Mouse (Mus musculus): ENCODE data around the gene Nebl. TPM values are rescaled to one million over a fixed set of nuclear protein-coding genes. Genes with fewer than 3 reads are reported as not detected.

The Nebl gene
- polyA plus RNA-seq, 1 experiment from 2014 or later, result 9.8 TPM

DNA sequence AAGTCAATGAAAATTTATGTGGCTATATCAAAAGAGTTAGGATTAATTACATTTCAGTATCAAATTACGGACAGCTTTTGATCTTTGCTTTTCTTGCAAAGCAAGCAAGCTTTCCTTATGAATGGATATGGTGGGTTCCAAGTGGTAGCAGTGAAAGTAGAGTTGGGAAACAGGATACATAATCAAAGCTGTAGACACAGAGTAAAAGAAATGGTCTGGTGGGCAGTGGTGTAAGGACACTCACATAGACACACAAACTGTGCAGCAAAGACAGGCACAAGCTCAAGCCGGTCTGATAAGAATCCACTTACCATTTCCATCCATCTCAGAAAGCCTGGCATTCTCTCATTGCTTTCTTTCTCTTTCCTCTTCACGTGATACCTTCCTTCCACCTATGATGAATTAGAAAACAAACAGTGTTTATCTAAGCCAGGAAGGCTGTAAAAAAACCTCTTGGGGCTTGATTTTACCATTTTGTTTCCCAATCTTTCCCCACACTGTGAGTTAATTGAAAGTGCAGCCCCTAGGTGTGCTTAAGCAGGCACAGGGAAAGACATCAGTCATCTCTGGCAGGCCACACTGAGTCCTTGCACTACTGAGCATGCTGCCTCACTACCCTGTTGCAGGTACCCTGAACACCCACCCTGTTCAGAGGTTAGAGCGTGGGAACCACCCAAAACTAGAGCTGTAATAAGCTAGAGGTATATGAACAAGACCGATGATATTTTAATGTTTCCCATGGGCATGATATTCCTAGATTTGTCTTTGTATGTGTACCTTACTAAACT, 205.3 kb downstream of the Nebl start:
- Histone ChIP-seq H3K9ac (no peak overlapping the region), H3K27me3 (replicated peaks) (no peaks in the 10 kb centered on the region), H3K4me2 (replicated peaks) (no peak overlapping the region), H3K27ac (no peak overlapping the region), H3K4me1 (peaks cover 18% of the 10 kb centered on the region), H3K4me3 (no peak overlapping the region), H3K36me3 (no peaks in the 10 kb centered on the region), H3K9me3 (no peaks in the 10 kb centered on the region)
- 72% methylated on average over 5 of the region's 5 CpGs for WGBS
- 0 out of 2 replicates have a peak, but pooled peaks have one; percentile 52 for ATAC-seq (ENCODE audit: low FRiP score, low read depth)

DNA sequence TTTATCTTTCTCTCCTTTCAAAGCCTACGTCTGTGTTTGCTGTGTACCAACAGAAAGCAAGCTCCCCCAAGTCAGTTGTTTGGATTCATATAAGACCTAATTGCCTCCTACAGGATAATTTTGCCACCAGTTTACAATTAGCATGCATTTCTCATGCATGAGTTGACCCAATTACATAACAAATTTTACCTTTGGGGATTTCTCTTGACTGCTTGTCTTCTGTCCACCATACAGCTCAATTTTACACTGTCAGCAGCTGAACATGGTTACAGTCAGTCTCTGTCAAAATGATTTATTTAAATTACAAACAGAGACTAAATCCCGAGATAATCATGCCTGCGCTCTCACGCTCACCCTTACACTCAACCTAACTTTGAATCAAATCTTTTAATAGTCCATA, 206.1 kb downstream of the Nebl start:
- ATAC-seq (ENCODE audit: low FRiP score, low read depth), result 0 out of 2 replicates have a peak, but pooled peaks have one; percentile 65

DNA sequence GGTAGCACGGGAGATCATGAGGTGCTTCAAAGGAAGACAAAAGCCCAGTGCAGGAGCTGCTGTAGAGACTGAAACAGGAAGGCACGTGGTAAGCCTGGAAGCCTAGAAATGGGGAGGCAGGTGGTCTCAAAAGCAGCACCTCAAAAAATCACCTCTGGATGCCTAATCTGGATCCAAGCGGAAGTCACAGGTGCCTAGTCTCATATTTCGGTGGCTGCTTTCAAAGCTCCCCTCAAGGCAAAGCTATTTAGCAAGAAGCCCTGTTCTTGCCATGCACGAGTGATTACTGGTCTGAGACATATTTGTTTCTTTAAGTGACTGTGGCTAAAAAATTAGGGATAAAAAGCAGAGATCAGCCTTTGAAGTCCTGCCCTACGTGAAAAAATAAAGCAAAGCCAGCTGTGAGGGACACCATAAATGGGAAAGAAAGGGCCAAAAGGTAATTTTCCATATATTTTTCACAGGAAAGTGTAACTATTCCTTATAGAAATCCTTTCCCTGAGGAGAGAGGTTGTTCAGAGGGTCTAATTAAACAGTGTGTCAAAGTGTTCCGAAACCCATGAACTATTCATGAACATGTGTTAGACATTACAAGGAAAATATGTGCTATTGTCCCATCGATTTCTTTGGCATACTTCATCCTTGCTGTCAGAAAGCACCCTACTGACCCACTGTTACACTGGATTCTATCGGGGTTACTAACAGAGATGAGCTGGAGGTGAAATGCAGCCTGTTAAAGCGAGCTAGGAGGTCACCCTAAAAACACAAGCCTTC, 206.9 kb downstream of the Nebl start:
- Histone ChIP-seq H3K4me2 (replicated peaks) (no peak overlapping the region), H3K4me3 (no peak overlapping the region), H3K36me3 (no peaks in the 10 kb centered on the region), H3K27me3 (replicated peaks) (no peaks in the 10 kb centered on the region), H3K9ac (no peak overlapping the region), H3K9me3 (no peaks in the 10 kb centered on the region), H3K4me1 (peaks cover 18% of the 10 kb centered on the region), H3K27ac (no peak overlapping the region)
- WGBS, result 51% methylated on average over 10 of the region's 10 CpGs
- 0 out of 2 replicates have a peak, but pooled peaks have one; percentile 34 for ATAC-seq (ENCODE audit: low FRiP score, low read depth)

More for the DNA sequence above, 206.1 kb downstream of the Nebl start:
- Histone ChIP-seq H3K9ac (no peak overlapping the region), H3K9me3 (no peaks in the 10 kb centered on the region), H3K36me3 (no peaks in the 10 kb centered on the region), H3K27me3 (replicated peaks) (no peaks in the 10 kb centered on the region), H3K27ac (no peak overlapping the region), H3K4me2 (replicated peaks) (no peak overlapping the region), H3K4me3 (no peak overlapping the region), H3K4me1 (peaks cover 18% of the 10 kb centered on the region)
- 52% methylated on average over 4 of the region's 4 CpGs for WGBS

GRCm38 (mm10) chr2:17523791-17524190, 207.5 kb downstream of the Nebl start:
- Histone ChIP-seq H3K4me1 (peaks cover 18% of the 10 kb centered on the region), H3K36me3 (no peaks in the 10 kb centered on the region), H3K27me3 (replicated peaks) (no peaks in the 10 kb centered on the region), H3K4me2 (replicated peaks) (no peak overlapping the region), H3K9ac (no peak overlapping the region), H3K9me3 (no peaks in the 10 kb centered on the region), H3K4me3 (no peak overlapping the region), H3K27ac (no peak overlapping the region)
- WGBS, result 60% methylated on average over 4 of the region's 4 CpGs
- no peak for ATAC-seq (ENCODE audit: low FRiP score, low read depth)

- no peaks in the 10 kb centered on the region for H3K27me3 ChIP-seq (replicated peaks)
- H3K36me3 ChIP-seq, result no peaks in the 10 kb centered on the region
- no peak overlapping the region for H3K4me2 ChIP-seq (replicated peaks)
- no peaks in the 10 kb centered on the region for H3K9me3 ChIP-seq
- H3K4me3 ChIP-seq, result no peak overlapping the region
- no peaks in the 10 kb centered on the region for H3K4me1 ChIP-seq
- no peak for ATAC-seq (ENCODE audit: low FRiP score, low read depth)
- H3K9ac ChIP-seq, result no peak overlapping the region
- WGBS, result 75% methylated on average over 2 of the region's 2 CpGs
- H3K27ac ChIP-seq, result no peak overlapping the region
Observed at GRCm38 (mm10) chr2:17515686-17516085, 215.6 kb downstream of the Nebl start.

DNA sequence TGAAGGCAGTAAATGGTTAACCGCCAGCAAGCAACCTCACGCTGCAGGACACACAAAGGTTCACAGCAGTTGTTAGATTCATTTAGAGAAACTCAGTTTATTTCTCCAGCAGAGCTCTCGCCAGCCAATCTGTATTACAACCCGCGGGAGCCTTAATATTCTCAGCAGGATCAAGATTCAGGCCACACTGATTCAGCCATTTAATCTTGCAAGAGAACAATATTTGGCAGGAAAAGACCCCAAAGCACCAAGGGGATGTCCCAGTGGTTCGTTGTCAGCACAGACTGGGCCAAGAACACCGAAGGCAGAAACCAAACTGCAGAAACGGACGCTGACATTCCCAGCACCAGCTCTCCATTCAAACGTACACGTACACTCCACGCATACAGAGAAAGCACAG, 216.5 kb downstream of the Nebl start:
- Histone ChIP-seq H3K36me3 (no peaks in the 10 kb centered on the region), H3K9ac (no peak overlapping the region), H3K4me2 (replicated peaks) (peak overlapping the region; percentile 22; the same call in 1 of the 2 replicates), H3K27ac (no peak overlapping the region), H3K27me3 (replicated peaks) (no peaks in the 10 kb centered on the region), H3K4me1 (no peaks in the 10 kb centered on the region), H3K9me3 (no peaks in the 10 kb centered on the region), H3K4me3 (no peak overlapping the region)
- 40% methylated on average over 12 of the region's 12 CpGs for WGBS
- ATAC-seq (ENCODE audit: low FRiP score, low read depth), result no peak

DNA sequence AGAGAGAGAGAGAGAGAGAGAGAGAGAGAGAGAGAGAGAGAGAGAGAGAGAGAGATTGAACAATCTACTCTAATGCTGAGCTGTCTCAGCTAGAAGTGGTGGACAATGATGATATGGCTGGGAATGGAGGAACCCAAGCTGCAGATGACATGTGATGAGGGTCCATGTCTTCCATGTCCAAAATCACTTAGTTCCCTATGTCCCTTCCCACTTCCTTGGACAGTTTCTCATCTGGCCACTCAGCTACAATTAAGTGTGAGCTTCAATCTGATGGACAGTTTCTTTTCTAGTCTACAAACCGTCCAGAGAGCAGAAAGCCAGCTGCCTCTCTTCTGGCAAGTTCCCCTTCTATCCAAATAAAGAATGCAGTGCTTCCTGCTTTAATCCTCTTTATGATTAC, 221.3 kb downstream of the Nebl start:
- 47% methylated on average over 1 of the region's 1 CpGs for WGBS
- Histone ChIP-seq H3K4me2 (replicated peaks) (no peak overlapping the region), H3K36me3 (no peaks in the 10 kb centered on the region), H3K4me3 (no peak overlapping the region), H3K27ac (no peak overlapping the region), H3K27me3 (replicated peaks) (no peaks in the 10 kb centered on the region), H3K4me1 (no peaks in the 10 kb centered on the region), H3K9ac (no peak overlapping the region), H3K9me3 (no peaks in the 10 kb centered on the region; the same call in 1 of the 2 replicates)
- no peak for ATAC-seq (ENCODE audit: low FRiP score, low read depth)

- Histone ChIP-seq H3K27me3 (replicated peaks) (no peaks in the 10 kb centered on the region), H3K9me3 (no peaks in the 10 kb centered on the region; the same call in 1 of the 2 replicates), H3K27ac (no peak overlapping the region), H3K9ac (no peak overlapping the region), H3K4me1 (no peaks in the 10 kb centered on the region), H3K4me3 (no peak overlapping the region), H3K4me2 (replicated peaks) (no peak overlapping the region), H3K36me3 (no peaks in the 10 kb centered on the region)
- no peak for ATAC-seq (ENCODE audit: low FRiP score, low read depth)
- 74% methylated on average over 2 of the region's 2 CpGs for WGBS
Observed at GRCm38 (mm10) chr2:17507362-17507761, 223.9 kb downstream of the Nebl start.

- no peaks in the 10 kb centered on the region for H3K27me3 ChIP-seq (replicated peaks)
- WGBS, result 93% methylated on average over 6 of the region's 6 CpGs
- H3K4me2 ChIP-seq (replicated peaks), result no peak overlapping the region
- no peak overlapping the region for H3K27ac ChIP-seq
- no peak overlapping the region for H3K4me3 ChIP-seq
- no peaks in the 10 kb centered on the region for H3K4me1 ChIP-seq
- no peak for ATAC-seq (ENCODE audit: low FRiP score, low read depth)
- H3K36me3 ChIP-seq, result no peaks in the 10 kb centered on the region
- H3K9ac ChIP-seq, result no peak overlapping the region
- no peaks in the 10 kb centered on the region; the same call in 1 of the 2 replicates for H3K9me3 ChIP-seq
Observed at GRCm38 (mm10) chr2:17504115-17504774, 227.0 kb downstream of the Nebl start.

DNA sequence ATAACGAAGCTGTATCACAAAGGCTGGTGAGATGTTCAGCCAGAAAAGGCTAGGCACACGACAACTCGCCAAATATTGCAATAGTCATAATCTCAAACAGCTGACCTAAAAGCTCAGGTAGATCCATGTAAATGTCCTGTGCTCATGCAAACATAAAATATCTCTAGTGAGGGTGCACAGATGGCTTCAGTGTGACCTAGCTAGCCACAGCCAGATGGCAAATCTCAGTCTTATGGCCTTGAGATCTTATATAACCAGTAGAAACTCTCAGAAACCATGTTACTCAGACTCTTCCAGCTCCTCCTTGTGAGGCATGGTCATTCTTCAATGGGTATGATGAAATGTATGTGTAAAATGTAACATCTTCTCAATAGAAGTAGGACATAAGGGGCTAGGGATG, 230.2 kb downstream of the Nebl start:
- ATAC-seq (ENCODE audit: low FRiP score, low read depth), result no peak
- WGBS, result 90% methylated on average over 3 of the region's 3 CpGs
- Histone ChIP-seq H3K9me3 (no peaks in the 10 kb centered on the region; the same call in 1 of the 2 replicates), H3K27me3 (replicated peaks) (no peaks in the 10 kb centered on the region), H3K4me2 (replicated peaks) (no peak overlapping the region), H3K36me3 (no peaks in the 10 kb centered on the region), H3K4me3 (no peak overlapping the region), H3K27ac (no peak overlapping the region), H3K9ac (no peak overlapping the region), H3K4me1 (no peaks in the 10 kb centered on the region)

- WGBS, result 85% methylated on average over 6 of the region's 6 CpGs
- Histone ChIP-seq H3K4me1 (no peaks in the 10 kb centered on the region), H3K27me3 (replicated peaks) (no peaks in the 10 kb centered on the region), H3K4me3 (no peak overlapping the region), H3K9me3 (no peaks in the 10 kb centered on the region), H3K27ac (no peak overlapping the region), H3K36me3 (no peaks in the 10 kb centered on the region), H3K4me2 (replicated peaks) (no peak overlapping the region), H3K9ac (no peak overlapping the region)
- ATAC-seq (ENCODE audit: low FRiP score, low read depth), result no peak
Observed at GRCm38 (mm10) chr2:17465517-17466174, 265.6 kb downstream of the Nebl start.

DNA sequence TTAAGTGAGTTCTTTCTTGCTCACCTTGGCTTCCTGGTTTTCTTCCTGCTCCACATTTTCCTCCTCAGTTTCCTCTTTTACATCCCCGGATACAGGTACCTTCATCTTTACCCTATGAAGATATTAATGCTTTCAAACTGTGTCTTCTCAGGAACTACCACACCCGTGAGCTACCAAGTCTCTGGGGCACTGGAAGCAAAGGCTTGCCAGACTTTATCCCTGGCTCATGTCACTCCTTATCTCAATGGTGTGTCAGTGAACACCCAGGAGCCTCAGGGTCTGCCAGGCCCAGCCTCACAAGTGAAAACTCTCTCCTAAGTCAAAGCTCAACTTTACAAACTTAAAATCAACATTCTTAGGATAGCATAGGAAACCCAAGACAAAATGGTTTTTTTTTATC, 270.8 kb downstream of the Nebl start:
- 88% methylated on average over 2 of the region's 2 CpGs for WGBS
- no peak for ATAC-seq (ENCODE audit: low FRiP score, low read depth)

More for the DNA sequence above, 270.8 kb downstream of the Nebl start:
- Histone ChIP-seq H3K36me3 (no peaks in the 10 kb centered on the region), H3K9me3 (no peaks in the 10 kb centered on the region), H3K27ac (no peak overlapping the region), H3K4me3 (no peak overlapping the region), H3K4me2 (replicated peaks) (no peak overlapping the region), H3K9ac (no peak overlapping the region), H3K4me1 (no peaks in the 10 kb centered on the region), H3K27me3 (replicated peaks) (no peaks in the 10 kb centered on the region)

Data from neural tube, embryonic 12.5 days (tissue).